Mouse (Mus musculus): ENCODE measurements around the gene Ipo11.
"Not testable (repeated sequence)": the region's sequence is repeated elsewhere in the genome, so short reads cannot be mapped to it uniquely, and the experiment has no call there.

Gene Ipo11

GRCm38 (mm10) chr13:106905154-106905553 lies 31.6 kb downstream of the Ipo11 start:
- DNase-seq (ENCODE audit: low spot score in 2 of 2): not testable (repeated sequence)

- no peak for DNase-seq (ENCODE audit: low spot score in 2 of 2)
Measured at GRCm38 (mm10) chr13:106904637-106905036, 32.1 kb downstream of the Ipo11 start.

- DNase-seq (ENCODE audit: low spot score in 2 of 2): no peak
Measured at GRCm38 (mm10) chr13:106894284-106894683, 42.5 kb downstream of the Ipo11 start.

GRCm38 (mm10) chr13:106893701-106894100 lies 43.1 kb downstream of the Ipo11 start:
- DNase-seq (ENCODE audit: low spot score in 2 of 2): no peak

GRCm38 (mm10) chr13:106893196-106893595 lies 43.6 kb downstream of the Ipo11 start:
- DNase-seq (ENCODE audit: low spot score in 2 of 2): no peak

- no peak for DNase-seq (ENCODE audit: low spot score in 2 of 2)
Measured at GRCm38 (mm10) chr13:106887364-106887763, 49.4 kb downstream of the Ipo11 start.

GRCm38 (mm10) chr13:106884249-106884648 lies 52.5 kb downstream of the Ipo11 start:
- no peak for DNase-seq (ENCODE audit: low spot score in 2 of 2)

- DNase-seq (ENCODE audit: low spot score in 2 of 2): no peak
Measured at GRCm38 (mm10) chr13:106876278-106876677, 60.5 kb downstream of the Ipo11 start.

GRCm38 (mm10) chr13:106865547-106865946 lies 71.2 kb downstream of the Ipo11 start:
- DNase-seq (ENCODE audit: low spot score in 2 of 2): no peak

GRCm38 (mm10) chr13:106858779-106859178 lies 78.0 kb downstream of the Ipo11 start:
- DNase-seq (ENCODE audit: low spot score in 2 of 2): no peak

GRCm38 (mm10) chr13:106856556-106856955 lies 80.2 kb downstream of the Ipo11 start:
- no peak for DNase-seq (ENCODE audit: low spot score in 2 of 2)

GRCm38 (mm10) chr13:106847534-106847933 lies 89.2 kb downstream of the Ipo11 start:
- DNase-seq (ENCODE audit: low spot score in 2 of 2): no peak

- DNase-seq (ENCODE audit: low spot score in 2 of 2): no peak
Measured at GRCm38 (mm10) chr13:106844928-106845327, 91.8 kb downstream of the Ipo11 start.

- DNase-seq (ENCODE audit: low spot score in 2 of 2): no peak
Measured at GRCm38 (mm10) chr13:106842542-106842941, 94.2 kb downstream of the Ipo11 start.

- no peak for DNase-seq (ENCODE audit: low spot score in 2 of 2)
Measured at GRCm38 (mm10) chr13:106838778-106839177, 98.0 kb downstream of the Ipo11 start.

- DNase-seq (ENCODE audit: low spot score in 2 of 2): no peak
Measured at GRCm38 (mm10) chr13:106836527-106836879, 100.3 kb downstream of the Ipo11 start.

- DNase-seq (ENCODE audit: low spot score in 2 of 2): no peak
Measured at GRCm38 (mm10) chr13:106835844-106836526, 100.8 kb downstream of the Ipo11 start.

GRCm38 (mm10) chr13:106830029-106830428 lies 106.7 kb downstream of the Ipo11 start:
- no peak for DNase-seq (ENCODE audit: low spot score in 2 of 2)

GRCm38 (mm10) chr13:106829327-106829997 lies 107.3 kb downstream of the Ipo11 start:
- DNase-seq (ENCODE audit: low spot score in 2 of 2): no peak

- DNase-seq (ENCODE audit: low spot score in 2 of 2): no peak
Measured at GRCm38 (mm10) chr13:106825618-106826017, 111.1 kb downstream of the Ipo11 start.

GRCm38 (mm10) chr13:106823875-106824191 lies 112.9 kb downstream of the Ipo11 start:
- no peak for DNase-seq (ENCODE audit: low spot score in 2 of 2)

- DNase-seq (ENCODE audit: low spot score in 2 of 2): no peak
Measured at GRCm38 (mm10) chr13:106823121-106823874, 113.5 kb downstream of the Ipo11 start.

GRCm38 (mm10) chr13:106820149-106820548 lies 116.6 kb downstream of the Ipo11 start:
- no peak for DNase-seq (ENCODE audit: low spot score in 2 of 2)

Data from cerebellum, postnatal 4 days (tissue).